Mouse (Mus musculus) lung, adult 2 months (tissue): ENCODE measurements around the gene Ccdc74a.

Experiments
- CTCF ChIP-seq: fragments of 200-500 bp; IDR thresholded peaks from 2 replicates; pipeline ENCODE4 v1.5.1; 2011; ENCODE audit warnings: mild to moderate bottlenecking, low read length, control low read depth; ENCODE audit not compliant: insufficient read depth
- POLR2A ChIP-seq: fragments of 200-500 bp; IDR thresholded peaks from 2 replicates; pipeline ENCODE4 v1.6.1; 2011; ENCODE audit warnings: low read depth, mild to moderate bottlenecking, control low read depth, low read length, borderline replicate concordance; ENCODE audit errors: extremely low read depth

DNA sequence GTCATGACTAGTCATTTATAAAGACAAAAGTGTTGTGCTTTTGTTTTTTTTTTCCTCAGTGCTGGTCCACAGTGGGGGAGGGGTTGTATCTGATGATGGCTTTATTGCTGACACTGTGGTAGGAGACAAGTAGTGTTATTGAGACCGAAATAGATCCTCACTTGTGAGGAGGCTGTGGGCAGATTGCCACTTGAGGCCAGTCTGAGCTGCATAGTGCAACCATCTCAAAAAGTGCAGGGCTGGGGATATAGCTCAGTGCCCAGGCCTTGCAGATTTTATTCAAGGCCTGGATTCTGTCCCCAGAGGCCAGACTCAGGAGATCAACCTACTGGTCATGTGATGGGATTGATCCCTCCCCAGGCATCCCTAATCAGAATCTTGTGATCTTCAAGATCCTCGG is 9.4 kb upstream of the Ccdc74a start:
- TF ChIP-seq POLR2A (no peak), CTCF (no peak)
